Mouse (Mus musculus) lung, adult 2 months (tissue): ENCODE measurements at regions not wholly inside any gene's neighbourhood (a gene's known extent, or its start where the extent isn't known, plus 50 kb on each side); places are given as distances from the start of the nearest gene placed in this dataset.

ENCODE experiments used
- DNase-seq: peaks from one replicate; pipeline ENCODE4 v3.0.0; 2022
- H3K4me1 ChIP-seq: fragments of 200-500 bp; 2 replicates; pipeline ENCODE4 v1.6.1; 2011; ENCODE audit warnings: low read length; ENCODE audit not compliant: control insufficient read depth, insufficient read depth
- H3K4me3 ChIP-seq: fragments of 200-500 bp; replicated peaks from 2 replicates; pipeline ENCODE3; 2011; ENCODE audit warnings: low read depth, mild to moderate bottlenecking, control low read depth, low read length; ENCODE audit errors: extremely low read depth
- CTCF ChIP-seq: fragments of 200-500 bp; IDR thresholded peaks from 2 replicates; pipeline ENCODE4 v1.5.1; 2011; ENCODE audit warnings: mild to moderate bottlenecking, low read length, control low read depth; ENCODE audit not compliant: insufficient read depth
- POLR2A ChIP-seq: fragments of 200-500 bp; IDR thresholded peaks from 2 replicates; pipeline ENCODE4 v1.6.1; 2011; ENCODE audit warnings: low read depth, mild to moderate bottlenecking, control low read depth, low read length, borderline replicate concordance; ENCODE audit errors: extremely low read depth
- WGBS: fragments of 180-500 bp; shearing (Covaris S2); methylation state at CpG from one replicate; pipeline ENCODE4 v1.1.7; 2018; 5-methylcytosine and 5-hydroxymethylcytosine counted together

GRCm38 (mm10) chr10:119014731-119015130 is 144.7 kb upstream of the Dyrk2 start:
- WGBS, result 63% methylated on average over 4 of the region's 4 CpGs
- 0 out of 2 replicates have a peak, but pooled peaks cover 2% of the 10 kb centered on the region for H3K4me1 ChIP-seq
- no peak overlapping the region for H3K4me3 ChIP-seq
- TF ChIP-seq CTCF (no peak), POLR2A (no peak)
- peak; percentile 29 for DNase-seq

- DNase-seq, result no peak
- WGBS, result 66% methylated on average over 4 of the region's 4 CpGs
- Histone ChIP-seq H3K4me3 (no peak overlapping the region), H3K4me1 (0 out of 2 replicates have a peak, but pooled peaks cover 2% of the 10 kb centered on the region)
- TF ChIP-seq CTCF (no peak), POLR2A (no peak)
These were observed 143.7 kb upstream of the Dyrk2 start for GRCm38 (mm10) chr10:119013758-119014157.

- no peak for TF ChIP-seq CTCF
- TF ChIP-seq POLR2A, result no peak
- no peak for DNase-seq
- Histone ChIP-seq H3K4me3 (no peak overlapping the region), H3K4me1 (0 out of 2 replicates have a peak, but pooled peaks cover 2% of the 10 kb centered on the region)
- 58% methylated on average over 6 of the region's 6 CpGs for WGBS
These were observed 141.5 kb upstream of the Dyrk2 start for GRCm38 (mm10) chr10:119011511-119011910.

GRCm38 (mm10) chr10:119010884-119011283 is 140.9 kb upstream of the Dyrk2 start:
- TF ChIP-seq CTCF, result no peak
- no peak for TF ChIP-seq POLR2A
- WGBS, result 33% methylated on average over 7 of the region's 7 CpGs
- no peak overlapping the region for H3K4me3 ChIP-seq
- DNase-seq, result peak; percentile 65
- 0 out of 2 replicates have a peak, but pooled peaks cover 2% of the 10 kb centered on the region for H3K4me1 ChIP-seq

- H3K4me3 ChIP-seq, result no peak overlapping the region
- H3K4me1 ChIP-seq, result peaks cover 3% of the 10 kb centered on the region; the same call in 1 of the 2 replicates
These were observed 137.0 kb upstream of the Dyrk2 start for GRCm38 (mm10) chr10:119006866-119007575.

GRCm38 (mm10) chr10:119005491-119005890 is 135.5 kb upstream of the Dyrk2 start:
- 69% methylated on average over 8 of the region's 8 CpGs for WGBS
- H3K4me3 ChIP-seq, result no peak overlapping the region
- H3K4me1 ChIP-seq, result peaks cover 3% of the 10 kb centered on the region; the same call in 1 of the 2 replicates
- DNase-seq, result no peak
- no peak for TF ChIP-seq CTCF

More at GRCm38 (mm10) chr10:119006866-119007575, 137.0 kb upstream of the Dyrk2 start:
- TF ChIP-seq POLR2A (no peak), CTCF (no peak)
- DNase-seq, result no peak
- 76% methylated on average over 19 of the region's 19 CpGs for WGBS

GRCm38 (mm10) chr10:119004426-119004825 is 134.4 kb upstream of the Dyrk2 start:
- Histone ChIP-seq H3K4me1 (peaks cover 3% of the 10 kb centered on the region; the same call in 1 of the 2 replicates), H3K4me3 (no peak overlapping the region)
- no peak for DNase-seq
- TF ChIP-seq POLR2A (no peak), CTCF (no peak)
- 88% methylated on average over 11 of the region's 11 CpGs for WGBS

GRCm38 (mm10) chr10:119003839-119004238 is 133.8 kb upstream of the Dyrk2 start:
- no peak for DNase-seq
- TF ChIP-seq POLR2A (no peak), CTCF (no peak)
- H3K4me3 ChIP-seq, result no peak overlapping the region
- peaks cover 3% of the 10 kb centered on the region; the same call in 1 of the 2 replicates for H3K4me1 ChIP-seq
- WGBS, result 36% methylated on average over 5 of the region's 5 CpGs

GRCm38 (mm10) chr10:119003042-119003441 is 133.0 kb upstream of the Dyrk2 start:
- peaks cover 3% of the 10 kb centered on the region; the same call in 1 of the 2 replicates for H3K4me1 ChIP-seq
- DNase-seq, result no peak
- WGBS, result 95% methylated on average over 2 of the region's 2 CpGs
- no peak overlapping the region for H3K4me3 ChIP-seq
- TF ChIP-seq CTCF, result no peak
- TF ChIP-seq POLR2A, result no peak

GRCm38 (mm10) chr10:119001895-119002294 is 131.9 kb upstream of the Dyrk2 start:
- 84% methylated on average over 7 of the region's 7 CpGs for WGBS
- peaks cover 3% of the 10 kb centered on the region; the same call in 1 of the 2 replicates for H3K4me1 ChIP-seq
- TF ChIP-seq POLR2A (no peak), CTCF (no peak)
- no peak overlapping the region for H3K4me3 ChIP-seq
- no peak for DNase-seq
